Mouse (Mus musculus) gastrocnemius, adult 18-20 months (tissue): ENCODE data around the gene Atox1. TPM values are rescaled to one million over a fixed set of nuclear protein-coding genes. Genes with fewer than 3 reads are reported as not detected.

ENCODE experiments used
- DNase-seq: peaks from one replicate; pipeline ENCODE4 v3.0.0; 2021; ENCODE audit warnings: low spot score
- microRNA-seq: library from miRNA; unstranded; fragments of <30 nt; microRNA quantifications from one replicate; pipeline ENCODE4 v1.2.0, GENCODE M21; 2021
- total RNA-seq, 2 experiments: library from RNA; stranded (reverse); gene quantifications; 2 replicates each; pipeline ENCODE4 v1.2.3; 2021

Gene Atox1
- total RNA-seq, 2 experiments from 2014 or later = 38.2 to 40.3 TPM

- no peak for DNase-seq
Observed at GRCm38 (mm10) chr11:55415036-55415704, 45.9 kb downstream of the Atox1 start.

- peak; percentile 51 for DNase-seq
Observed at GRCm38 (mm10) chr11:55414314-55414713, 46.7 kb downstream of the Atox1 start.

- no peak for DNase-seq
Observed at GRCm38 (mm10) chr11:55413416-55413796, 47.6 kb downstream of the Atox1 start.

GRCm38 (mm10) chr11:55412680-55413415, 48.2 kb downstream of the Atox1 start:
- DNase-seq = no peak

- no peak for DNase-seq
Observed at GRCm38 (mm10) chr11:55412034-55412433, 49.0 kb downstream of the Atox1 start.

GRCm38 (mm10) chr11:55410502-55410901, 50.5 kb downstream of the Atox1 start:
- DNase-seq = no peak

GRCm38 (mm10) chr11:55410005-55410404, 51.0 kb downstream of the Atox1 start:
- no peak for DNase-seq

GRCm38 (mm10) chr11:55407133-55407532, 53.9 kb downstream of the Atox1 start:
- DNase-seq = no peak

- DNase-seq = no peak
Observed at GRCm38 (mm10) chr11:55405601-55406469, 55.2 kb downstream of the Atox1 start.

GRCm38 (mm10) chr11:55404659-55405457, 56.2 kb downstream of the Atox1 start:
- DNase-seq = no peak

GRCm38 (mm10) chr11:55400863-55401262, 60.2 kb downstream of the Atox1 start:
- DNase-seq = no peak

- no peak for DNase-seq
Observed at GRCm38 (mm10) chr11:55398371-55398770, 62.7 kb downstream of the Atox1 start.

GRCm38 (mm10) chr11:55397441-55397840, 63.6 kb downstream of the Atox1 start:
- DNase-seq = no peak

- no peak for DNase-seq
Observed at GRCm38 (mm10) chr11:55397036-55397435, 64.0 kb downstream of the Atox1 start.

Small RNA genes within 50 kb of the gene (microRNA-seq; reads per million reads assigned to microRNA genes)
- gene Mir7652 = not detected

Other genes with a start within 250 kb of the Atox1 start
- gene Fat2, start 124.7 kb downstream of the Atox1 start, total RNA-seq = under 1 TPM; 0.02 to 0.05 TPM
- gene Sparc, start 38.1 kb downstream of the Atox1 start, total RNA-seq = 100 to 1,000 TPM; 141 to 200 TPM
- 10 to 100 TPM; 50.7 to 55.5 TPM for gene G3bp1, start 8.4 kb upstream of the Atox1 start, total RNA-seq
- gene Glra1, start 147.0 kb upstream of the Atox1 start, total RNA-seq = not detected